Mouse (Mus musculus): ENCODE data around the gene Fat2.

DNA sequence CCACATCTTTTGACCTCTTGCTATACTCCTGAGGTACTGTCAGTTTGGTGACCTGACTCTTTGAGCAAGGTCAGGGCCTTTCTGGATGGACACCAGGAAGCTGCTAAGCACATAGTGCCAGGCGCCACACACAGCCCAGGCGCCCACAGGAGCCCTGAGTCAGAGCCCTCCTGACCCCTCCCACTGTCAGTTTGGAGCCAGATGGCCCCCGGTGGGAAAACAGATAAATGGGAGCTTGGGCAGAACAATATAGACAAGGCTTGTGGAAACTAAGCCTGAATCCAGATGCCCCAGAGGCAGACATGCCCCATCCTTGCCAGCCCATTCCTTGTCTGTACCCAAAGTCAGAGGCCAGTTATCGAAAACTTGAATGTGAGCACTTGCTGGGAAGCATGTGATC, 101.6 kb downstream of the Fat2 start:
- TF ChIP-seq EP300 (IDR thresholded peaks at IDR 0.05), result no peak
- no peak for TF ChIP-seq CTCF (IDR thresholded peaks at IDR 0.05)
